Mouse (Mus musculus) C2C12 (cell line): ENCODE measurements around the gene Wdr66. TPM values are rescaled to one million over a fixed set of nuclear protein-coding genes. Genes with fewer than 3 reads are reported as not detected.

Experiments used
- H3K27me3 ChIP-seq: one replicate; pipeline ENCODE4 v1.6.1; 2011; ENCODE audit not compliant: control insufficient read depth, insufficient read depth, insufficient read length
- H3K36me3 ChIP-seq: one replicate; pipeline ENCODE4 v1.6.1; 2011; ENCODE audit not compliant: control insufficient read depth, insufficient read depth
- H3K4me3 ChIP-seq: one replicate; pipeline ENCODE4 v1.5.1; 2011; ENCODE audit warnings: mild to moderate bottlenecking, control low read depth; ENCODE audit not compliant: poor library complexity, insufficient read depth, severe bottlenecking
- H3K79me2 ChIP-seq: one replicate; pipeline ENCODE4 v1.6.1; 2011; ENCODE audit not compliant: control insufficient read depth, insufficient read depth
- H3K79me3 ChIP-seq: one replicate; pipeline ENCODE4 v1.6.1; 2011; ENCODE audit warnings: low read depth, control low read depth
- H3ac ChIP-seq: one replicate; pipeline ENCODE3; 2011; ENCODE audit warnings: low read depth; ENCODE audit not compliant: control insufficient read depth, insufficient read length
- CEBPB ChIP-seq: IDR thresholded peaks from one replicate; pipeline ENCODE4 v1.6.1; 2011; ENCODE audit warnings: low read depth, mild to moderate bottlenecking, control low read depth, moderate library complexity
- CTCF ChIP-seq: IDR thresholded peaks from one replicate; pipeline ENCODE4 v1.5.1; 2011; ENCODE audit not compliant: control insufficient read depth, insufficient read depth, insufficient read length
- FOSL1 ChIP-seq: IDR thresholded peaks from one replicate; pipeline ENCODE4 v1.8.0; 2011; ENCODE audit warnings: mild to moderate bottlenecking, low read length; ENCODE audit not compliant: poor library complexity, insufficient read depth, severe bottlenecking
- MAX ChIP-seq: IDR thresholded peaks from one replicate; pipeline ENCODE4 v1.6.1; 2011; ENCODE audit warnings: mild to moderate bottlenecking, control low read depth
- MYOD1 ChIP-seq: IDR thresholded peaks from one replicate; pipeline ENCODE4 v1.6.1; 2011; ENCODE audit warnings: low read depth; ENCODE audit not compliant: control insufficient read depth, insufficient read length
- MYOG ChIP-seq: IDR thresholded peaks from one replicate; pipeline ENCODE4 v1.6.1; 2011; ENCODE audit not compliant: control insufficient read depth, insufficient read length; ENCODE audit errors: extremely low read depth
- USF1 ChIP-seq: IDR thresholded peaks from one replicate; pipeline ENCODE4 v1.6.1; 2011; ENCODE audit warnings: low read depth, mild to moderate bottlenecking, control low read depth, moderate library complexity
- polyA plus RNA-seq: library from polyadenylated mRNA; unstranded; fragments of >200 nt; fragmentation: generic; extraction: Trizol; gene quantifications from one replicate; pipeline ENCODE4 v1.2.1, GENCODE M21; 2012; ENCODE audit warnings: missing spikeins

Wdr66 gene
- polyA plus RNA-seq, 1 experiment = 0.13 TPM

- H3K79me3 ChIP-seq = peaks cover 7% of the 10 kb centered on the region
- H3K36me3 ChIP-seq = no peaks in the 10 kb centered on the region
- peak within 1 kb of the TSS; percentile 63 for H3K4me3 ChIP-seq
- peak; percentile 9 for TF ChIP-seq MAX
- TF ChIP-seq MYOD1 = peak; percentile 28
- TF ChIP-seq MYOG = no peak
- no peaks in the 10 kb centered on the region for H3K27me3 ChIP-seq
- peak within 1 kb of the TSS; percentile 95 for H3ac ChIP-seq
- peaks cover 36% of the 10 kb centered on the region for H3K79me2 ChIP-seq
Measured at GRCm38 (mm10) chr5:123343707-123344627, 92.1 kb downstream of the Wdr66 start, which contains the start of gene Bcl7a. Gene Bcl7a (plus strand): TSS chr5:123343834.

DNA sequence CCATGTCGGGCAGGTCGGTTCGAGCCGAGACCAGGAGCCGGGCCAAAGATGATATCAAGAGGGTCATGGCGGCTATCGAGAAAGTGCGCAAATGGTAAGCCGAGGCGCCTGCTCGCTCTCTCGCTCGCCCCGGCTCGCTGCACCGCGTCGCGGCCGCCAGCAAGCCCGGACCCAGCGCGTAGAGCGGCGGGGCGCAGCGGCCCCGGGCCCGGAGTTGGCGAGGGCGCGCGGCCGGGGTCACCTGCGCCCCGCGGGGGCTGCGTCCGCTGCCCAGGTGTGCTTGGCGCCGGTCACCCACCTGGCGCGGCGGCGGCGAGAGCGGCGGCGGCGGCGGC lies 92.7 kb downstream of the Wdr66 start:
- H3ac ChIP-seq = peak overlapping the region; percentile 95

GRCm38 (mm10) chr5:123344963-123345852 lies 93.3 kb downstream of the Wdr66 start:
- Histone ChIP-seq H3K79me2 (peaks cover 42% of the 10 kb centered on the region), H3K4me3 (peak overlapping the region; percentile 63), H3K27me3 (no peaks in the 10 kb centered on the region), H3K36me3 (no peaks in the 10 kb centered on the region), H3ac (peak overlapping the region; percentile 95), H3K79me3 (peaks cover 9% of the 10 kb centered on the region)
- TF ChIP-seq USF1 = no peak
- TF ChIP-seq MYOD1 = no peak
- TF ChIP-seq CTCF = no peak
- TF ChIP-seq CEBPB = no peak
- no peak for TF ChIP-seq FOSL1
- no peak for TF ChIP-seq MAX
- TF ChIP-seq MYOG = no peak

More for the DNA sequence above, 92.7 kb downstream of the Wdr66 start:
- Histone ChIP-seq H3K4me3 (peak overlapping the region; percentile 63), H3K36me3 (no peaks in the 10 kb centered on the region), H3K79me2 (peaks cover 42% of the 10 kb centered on the region), H3K27me3 (no peaks in the 10 kb centered on the region), H3K79me3 (peaks cover 7% of the 10 kb centered on the region)
- TF ChIP-seq USF1 (no peak), FOSL1 (no peak), MYOG (no peak), CTCF (no peak), MAX (no peak), CEBPB (no peak), MYOD1 (no peak)

DNA sequence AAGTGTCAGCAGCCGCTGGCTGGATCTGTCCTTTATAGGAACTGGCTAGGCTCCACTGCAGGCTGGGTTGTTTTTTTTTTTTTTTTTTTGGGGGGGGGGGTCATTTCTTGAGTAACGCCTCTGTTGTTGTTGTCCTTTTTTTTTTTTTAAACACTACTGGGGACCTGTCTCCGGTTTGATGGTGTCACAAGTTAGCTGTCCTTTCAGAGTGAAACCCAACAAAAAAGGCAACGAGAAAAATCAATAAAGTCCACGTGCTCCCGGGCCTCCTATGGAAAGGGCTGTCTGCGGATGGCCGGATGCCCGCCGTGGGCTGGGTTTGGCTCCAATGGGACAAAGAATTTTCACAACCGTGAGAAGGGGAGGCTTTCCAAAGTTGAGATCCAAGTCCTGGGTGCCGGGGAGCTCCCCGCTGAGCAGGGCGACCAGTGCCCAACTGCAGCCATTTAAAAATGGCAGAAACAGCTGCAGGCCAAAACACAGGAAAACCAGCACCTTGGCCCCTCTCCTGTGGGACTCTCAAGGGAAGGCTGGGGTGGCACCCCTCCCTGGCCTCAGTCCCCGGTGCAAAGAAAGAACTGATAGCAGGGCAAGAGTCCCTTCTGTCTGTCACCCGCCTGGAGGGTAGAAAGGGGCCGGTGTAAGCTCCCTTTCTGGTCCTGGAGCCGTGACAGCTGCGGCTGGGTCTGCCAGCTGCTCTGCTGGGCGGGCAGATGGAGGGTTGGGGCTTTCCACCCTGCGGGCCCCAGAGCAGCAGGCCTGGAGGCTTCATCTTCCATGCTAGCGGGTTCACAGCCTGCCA lies 94.2 kb downstream of the Wdr66 start:
- TF ChIP-seq USF1 = peak; percentile 68
- no peak for TF ChIP-seq MYOD1
- H3K36me3 ChIP-seq = no peaks in the 10 kb centered on the region
- H3K79me2 ChIP-seq = peaks cover 42% of the 10 kb centered on the region

DNA sequence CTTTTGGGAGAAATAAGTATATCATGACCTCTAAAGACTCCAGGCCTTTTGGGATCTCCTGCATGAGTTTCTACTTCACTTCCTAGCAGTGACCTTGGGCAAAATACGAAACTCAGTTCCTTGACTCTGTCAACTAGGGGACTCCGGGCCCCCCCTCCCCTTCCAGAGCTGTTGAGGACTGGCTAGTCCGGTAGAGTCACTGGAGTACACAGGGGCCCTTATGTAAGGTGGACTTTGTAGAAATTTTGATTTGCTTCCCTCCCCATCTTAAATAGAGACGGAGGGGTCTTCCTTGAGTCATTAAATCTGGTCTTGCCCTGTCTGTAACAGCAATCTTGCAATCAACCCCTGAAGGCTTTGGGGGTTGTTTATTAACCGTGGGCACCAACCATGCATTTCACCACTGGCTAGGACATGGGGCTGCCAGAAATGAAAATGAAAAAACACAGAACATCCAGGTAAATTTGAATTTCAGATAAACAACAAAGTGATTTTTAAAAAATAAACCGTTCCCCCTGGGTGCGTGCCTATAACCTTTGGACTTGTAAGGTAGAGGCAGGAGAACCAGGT lies 94.9 kb downstream of the Wdr66 start:
- TF ChIP-seq CTCF = no peak
- no peak for TF ChIP-seq MYOD1
- no peak for TF ChIP-seq MYOG
- no peak for TF ChIP-seq USF1
- TF ChIP-seq MAX = no peak
- TF ChIP-seq FOSL1 = no peak
- TF ChIP-seq CEBPB = no peak
- H3K36me3 ChIP-seq = no peaks in the 10 kb centered on the region
- peaks cover 9% of the 10 kb centered on the region for H3K79me3 ChIP-seq
- H3ac ChIP-seq = no peak overlapping the region
- no peaks in the 10 kb centered on the region for H3K27me3 ChIP-seq
- H3K79me2 ChIP-seq = peaks cover 42% of the 10 kb centered on the region
- H3K4me3 ChIP-seq = no peak overlapping the region

More for the DNA sequence above, 94.2 kb downstream of the Wdr66 start:
- no peaks in the 10 kb centered on the region for H3K27me3 ChIP-seq
- H3K79me3 ChIP-seq = peaks cover 9% of the 10 kb centered on the region
- H3ac ChIP-seq = peak overlapping the region; percentile 95
- peak overlapping the region; percentile 63 for H3K4me3 ChIP-seq
